Mouse (Mus musculus): Measurements from ENCODE around the gene Mrpl23. TPM values are rescaled to one million over a fixed set of nuclear protein-coding genes. Genes with fewer than 3 reads are reported as not detected.

Mrpl23 gene
- 1 to 10 TPM; 3.3 to 6.9 TPM for total RNA-seq (2021)

- intact Hi-C loops (cut with DNase I): no loop called here
- no peak for DNase-seq (ENCODE audit: low spot score in 2 of 2)
Observed at GRCm38 (mm10) chr7:142532671-142533058, at the start of gene Mrpl23. TSS of gene Mrpl23 (plus strand) at chr7:142532686.

- intact Hi-C loops (cut with DNase I): no loop called here
- no peak for DNase-seq (ENCODE audit: low spot score in 2 of 2)
Observed at GRCm38 (mm10) chr7:142483136-142483535, 49.4 kb upstream of the Mrpl23 start.

GRCm38 (mm10) chr7:142484780-142485179, 47.7 kb upstream of the Mrpl23 start:
- DNase-seq (ENCODE audit: low spot score in 2 of 2): no peak
- intact Hi-C loops (cut with DNase I): loop anchor here (2.0 kb wide), 1 partner anchor 190 kb away; no protein-coding TSS in a partner anchor

GRCm38 (mm10) chr7:142486751-142487162, 45.7 kb upstream of the Mrpl23 start:
- intact Hi-C loops (cut with DNase I): loop anchor here (2.0 kb wide), 1 partner anchor 94 kb away; no protein-coding TSS in a partner anchor
- DNase-seq (ENCODE audit: low spot score in 2 of 2): no peak

- DNase-seq (ENCODE audit: low spot score in 2 of 2): peak; percentile 32 to 43
- intact Hi-C loops (cut with DNase I): loop anchor here (2.0 kb wide), 1 partner anchor 93 kb away; no protein-coding TSS in a partner anchor
Observed at GRCm38 (mm10) chr7:142487341-142487859, 45.1 kb upstream of the Mrpl23 start.

GRCm38 (mm10) chr7:142488053-142488452, 44.4 kb upstream of the Mrpl23 start:
- intact Hi-C loops (cut with DNase I): no loop called here
- no peak for DNase-seq (ENCODE audit: low spot score in 2 of 2)

GRCm38 (mm10) chr7:142493535-142493934, 39.0 kb upstream of the Mrpl23 start:
- intact Hi-C loops (cut with DNase I): no loop called here

GRCm38 (mm10) chr7:142496158-142496557, 36.3 kb upstream of the Mrpl23 start:
- DNase-seq (ENCODE audit: low spot score in 2 of 2): no peak
- intact Hi-C loops (cut with DNase I): loop anchor here (2.0 to 5.0 kb wide), 3 partner anchors 55 to 179 kb away; partner anchors contain the start of gene Tnni2

More at GRCm38 (mm10) chr7:142493535-142493934, 39.0 kb upstream of the Mrpl23 start:
- no peak for DNase-seq (ENCODE audit: low spot score in 2 of 2)

- intact Hi-C loops (cut with DNase I): loop anchor here (2.0 to 5.0 kb wide), 3 partner anchors 56 to 179 kb away; partner anchors contain the start of gene Tnni2
- DNase-seq (ENCODE audit: low spot score in 2 of 2): no peak
Observed at GRCm38 (mm10) chr7:142496800-142497199, 35.7 kb upstream of the Mrpl23 start.

- intact Hi-C loops (cut with DNase I): loop anchor here (2.0 to 5.0 kb wide), 3 partner anchors 57 to 180 kb away; partner anchors contain the start of gene Tnni2
- DNase-seq (ENCODE audit: low spot score in 2 of 2): peak in 1 of 2 experiments; percentile 10
Observed at GRCm38 (mm10) chr7:142497775-142498174, 34.7 kb upstream of the Mrpl23 start.

- intact Hi-C loops (cut with DNase I): loop anchor here (5.0 kb wide), 2 partner anchors 166 to 181 kb away; no protein-coding TSS in a partner anchor
- no peak for DNase-seq (ENCODE audit: low spot score in 2 of 2)
Observed at GRCm38 (mm10) chr7:142498575-142498974, 33.9 kb upstream of the Mrpl23 start, which contains the start of gene Tnnt3. TSS of gene Tnnt3 (plus strand) at chr7:142498836.

GRCm38 (mm10) chr7:142499010-142499721, 33.3 kb upstream of the Mrpl23 start:
- DNase-seq (ENCODE audit: low spot score in 2 of 2): no peak
- intact Hi-C loops (cut with DNase I): loop anchor here (5.0 kb wide), 2 partner anchors 167 to 182 kb away; no protein-coding TSS in a partner anchor

GRCm38 (mm10) chr7:142500032-142500431, 32.5 kb upstream of the Mrpl23 start:
- DNase-seq (ENCODE audit: low spot score in 2 of 2): no peak
- intact Hi-C loops (cut with DNase I): no loop called here

- intact Hi-C loops (cut with DNase I): no loop called here
- no peak for DNase-seq (ENCODE audit: low spot score in 2 of 2)
Observed at GRCm38 (mm10) chr7:142503206-142503605, 29.3 kb upstream of the Mrpl23 start.

GRCm38 (mm10) chr7:142505942-142506341, 26.5 kb upstream of the Mrpl23 start:
- intact Hi-C loops (cut with DNase I): no loop called here
- no peak for DNase-seq (ENCODE audit: low spot score in 2 of 2)

GRCm38 (mm10) chr7:142506501-142506900, 26.0 kb upstream of the Mrpl23 start:
- intact Hi-C loops (cut with DNase I): no loop called here

GRCm38 (mm10) chr7:142507453-142507852, 25.0 kb upstream of the Mrpl23 start:
- no peak for DNase-seq (ENCODE audit: low spot score in 2 of 2)
- intact Hi-C loops (cut with DNase I): no loop called here

More at GRCm38 (mm10) chr7:142506501-142506900, 26.0 kb upstream of the Mrpl23 start:
- no peak for DNase-seq (ENCODE audit: low spot score in 2 of 2)

GRCm38 (mm10) chr7:142509518-142509917, 23.0 kb upstream of the Mrpl23 start:
- no peak for DNase-seq (ENCODE audit: low spot score in 2 of 2)
- intact Hi-C loops (cut with DNase I): no loop called here

- intact Hi-C loops (cut with DNase I): no loop called here
- DNase-seq (ENCODE audit: low spot score in 2 of 2): no peak
Observed at GRCm38 (mm10) chr7:142510021-142510777, 22.3 kb upstream of the Mrpl23 start.

GRCm38 (mm10) chr7:142514048-142514447, 18.4 kb upstream of the Mrpl23 start:
- DNase-seq (ENCODE audit: low spot score in 2 of 2): no peak
- intact Hi-C loops (cut with DNase I): no loop called here

Data from left cerebral cortex, postnatal 25 days (tissue).